Mouse (Mus musculus) T-helper 17 cell (primary cell): ENCODE data around the gene Rab3ip.

ENCODE experiments used
- in situ Hi-C, 2 experiments: fragments of 300-600 bp; cut with MboI, MseI; formaldehyde crosslinking; loops; 1 replicate in 1 of 2; 2 replicates in 1 of 2; pipeline ENCODE4 v1.15.1; 2025; ENCODE audit warnings: high pct_unique_total_duplicates in 2 of 2

Gene Rab3ip

GRCm38 (mm10) chr10:116883531-116883930 is 67.0 kb downstream of the Rab3ip start:
- in situ Hi-C loops = loop anchor here in 1 of 2 experiments (25.0 kb wide), 1 partner anchor 154 kb away; the partner anchor contains the start of gene Lrrc10

GRCm38 (mm10) chr10:116877436-116877835 is 73.1 kb downstream of the Rab3ip start:
- in situ Hi-C loops = loop anchor here in 1 of 2 experiments (25.0 kb wide), 1 partner anchor 160 kb away; the partner anchor contains the start of gene Lrrc10

DNA sequence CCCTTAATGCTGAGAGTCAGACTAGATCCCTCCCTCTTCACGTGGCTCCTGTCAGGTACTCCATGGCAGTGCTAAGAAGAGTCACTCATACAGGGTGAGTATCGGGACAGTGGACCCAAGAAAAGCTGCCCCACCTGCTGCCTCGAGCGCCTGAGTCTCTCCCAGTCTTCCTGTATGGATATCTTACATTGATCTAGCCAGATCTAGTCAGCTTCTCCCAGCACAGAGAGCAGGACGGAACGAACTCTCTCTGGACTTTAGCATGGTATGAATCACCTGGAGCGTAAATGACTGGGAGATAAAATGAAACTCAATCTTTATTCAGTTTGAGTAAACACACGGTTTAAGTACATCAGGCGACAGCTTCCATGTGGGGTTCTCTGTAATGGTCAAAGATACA is 76.1 kb downstream of the Rab3ip start:
- in situ Hi-C loops = no loop called here

GRCm38 (mm10) chr10:116872016-116872410 is 78.6 kb downstream of the Rab3ip start:
- in situ Hi-C loops = no loop called here

- in situ Hi-C loops = no loop called here
These were observed 79.1 kb downstream of the Rab3ip start for GRCm38 (mm10) chr10:116871329-116872015.

GRCm38 (mm10) chr10:116870819-116871218 is 79.8 kb downstream of the Rab3ip start:
- in situ Hi-C loops = no loop called here
